Mouse (Mus musculus) heart, embryonic 14.5 days (tissue): Measurements from ENCODE around the gene Zmynd12. TPM values are rescaled to one million over a fixed set of nuclear protein-coding genes. Genes with fewer than 3 reads are reported as not detected.

Source experiments
- ATAC-seq: fragments of 200-750 bp; cut with Nextera tagmentation; 2 replicates; pipeline ENCODE4 v1.8.0; 2017; ENCODE audit warnings: low read depth, moderate TSS enrichment; ENCODE audit not compliant: insufficient number of reproducible peaks, insufficient read depth, low FRiP score
- H3K27ac ChIP-seq, 2 experiments: fragments of 200-500 bp in 1 of 2; fragments of 300-500 bp in 1 of 2; sonication (generic) in 1 of 2; replicated peaks in 1 of 2; 2 replicates each; pipeline ENCODE4 v1.5.1; 2012 to 2014; ENCODE audit warnings: low read depth in 2 of 2, low read length in 2 of 2, control low read depth in 1 of 2, mild to moderate bottlenecking in 1 of 2, mixed read lengths in 1 of 2; ENCODE audit not compliant: control insufficient read depth in 1 of 2, insufficient read depth in 1 of 2
- H3K27me3 ChIP-seq: fragments of 300-500 bp; sonication (generic); 2 replicates; pipeline ENCODE4 v1.6.1; 2014; ENCODE audit warnings: mild to moderate bottlenecking, low read length, control low read depth; ENCODE audit not compliant: control insufficient read depth, insufficient read depth
- H3K36me3 ChIP-seq: fragments of 300-500 bp; sonication (generic); 2 replicates; pipeline ENCODE4 v1.6.1; 2014; ENCODE audit warnings: mild to moderate bottlenecking, control low read depth, low read length, mixed read lengths; ENCODE audit not compliant: control insufficient read depth, insufficient read depth
- H3K4me1 ChIP-seq, 2 experiments: fragments of 200-500 bp in 1 of 2; fragments of 300-500 bp in 1 of 2; sonication (generic) in 1 of 2; 2 replicates each; pipeline ENCODE4 v1.6.1; 2012 to 2014; ENCODE audit warnings: low read length in 2 of 2, control low read depth in 1 of 2, mixed read lengths in 1 of 2; ENCODE audit not compliant: control insufficient read depth in 2 of 2, insufficient read depth in 2 of 2
- H3K4me2 ChIP-seq: fragments of 300-500 bp; sonication (generic); 2 replicates; pipeline ENCODE4 v1.6.1; 2014; ENCODE audit warnings: mild to moderate bottlenecking, low read length
- H3K4me3 ChIP-seq, 2 experiments: fragments of 200-500 bp in 1 of 2; fragments of 300-500 bp in 1 of 2; sonication (generic) in 1 of 2; 2 replicates each; pipeline ENCODE4 v1.5.1; 2012 to 2014; ENCODE audit warnings: low read length in 2 of 2, mild to moderate bottlenecking in 2 of 2, control low read depth in 1 of 2, low read depth in 1 of 2, moderate library complexity in 1 of 2; ENCODE audit not compliant: control insufficient read depth in 1 of 2, insufficient read depth in 1 of 2
- H3K9ac ChIP-seq: fragments of 300-500 bp; sonication (generic); 2 replicates; pipeline ENCODE4 v1.6.1; 2014; ENCODE audit warnings: mild to moderate bottlenecking, low read length
- H3K9me3 ChIP-seq: fragments of 300-500 bp; sonication (generic); 2 replicates; pipeline ENCODE4 v1.6.1; 2016; ENCODE audit warnings: low read length, control low read depth; ENCODE audit not compliant: control insufficient read depth
- WGBS: fragments of 180-500 bp; shearing (Covaris S2); extraction: QIAGEN DNeasy Blood & Tissue Kit; methylation state at CpG from one replicate; pipeline ENCODE4 v1.1.7; 2014; 5-methylcytosine and 5-hydroxymethylcytosine counted together
- polyA plus RNA-seq: library from polyadenylated mRNA; unstranded; fragments of >200 nt; fragmentation: Nextera tagmentation; extraction: Ambion mirVana; gene quantifications from 2 replicates; pipeline ENCODE4 v1.2.1, GENCODE M21; 2014

Gene Zmynd12
- polyA plus RNA-seq, 1 experiment from 2014 or later = 0.45 TPM

GRCm38 (mm10) chr4:119411877-119412650, 10.6 kb upstream of the Zmynd12 start:
- no peak for ATAC-seq
- peaks cover 4% of the 10 kb centered on the region; the same call in 1 of the 2 replicates for H3K9me3 ChIP-seq
- 0 out of 2 replicates have a peak overlapping the region, but pooled peaks have one; percentile 4 for H3K4me2 ChIP-seq
- WGBS = 74% methylated on average over 12 of the region's 12 CpGs
- H3K4me1 ChIP-seq = peaks cover 7 to 10% of the 10 kb centered on the region in 2 experiments; a peak in 2 of 4 replicates
- H3K27ac ChIP-seq = 0 out of 4 replicates have a peak overlapping the region, but pooled peaks of 1 of the 2 experiments have one; percentile 19
- no peaks in the 10 kb centered on the region for H3K27me3 ChIP-seq
- no peak overlapping the region for H3K4me3 ChIP-seq
- H3K36me3 ChIP-seq = no peaks in the 10 kb centered on the region
- H3K9ac ChIP-seq = no peak overlapping the region

- 0 out of 4 replicates have a peak overlapping the region, but pooled peaks of 1 of the 2 experiments have one; percentile 19 for H3K27ac ChIP-seq
- ATAC-seq = no peak
Observed at GRCm38 (mm10) chr4:119412791-119413190, 9.8 kb upstream of the Zmynd12 start.

DNA sequence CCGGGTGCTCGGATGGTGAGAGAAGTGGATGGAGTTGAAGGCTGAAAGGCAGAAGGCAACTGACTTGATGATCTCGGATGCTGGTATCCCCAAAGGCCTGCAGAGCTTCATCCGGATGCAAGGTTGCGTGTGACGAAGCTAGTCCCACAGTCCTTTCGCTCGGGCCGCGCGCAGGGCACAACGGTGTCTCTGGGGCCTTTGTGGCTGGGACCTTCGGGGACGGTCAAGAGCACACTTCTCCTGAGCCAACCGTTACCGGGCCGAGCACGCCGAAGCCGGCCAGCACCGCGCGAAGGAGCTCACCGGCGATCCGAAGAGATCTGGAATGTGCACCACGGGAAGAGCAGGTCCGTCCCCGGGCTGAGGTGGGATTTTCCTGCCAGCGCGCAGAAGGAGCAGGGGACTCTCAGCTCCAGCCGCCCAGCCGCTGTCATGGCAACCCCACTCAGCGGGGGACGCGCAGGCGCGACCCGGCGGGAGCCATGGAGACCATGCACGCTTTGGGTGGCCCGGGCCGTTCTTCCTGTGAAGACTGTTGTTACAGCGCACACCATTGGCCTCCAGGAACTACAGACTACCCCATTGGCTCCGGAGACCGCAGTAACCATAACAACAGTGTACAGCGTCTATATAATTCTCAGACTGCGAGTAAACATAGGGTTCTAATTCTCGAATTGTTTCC, 7.4 kb upstream of the Zmynd12 start, which contains the start of gene Ccdc30:
TSS of gene Ccdc30 (minus strand) at position 450 of the 682 bp plus-strand sequence.
- Histone ChIP-seq H3K4me3 (peak within 1 kb of the TSS; percentile 52 to 58), H3K9me3 (no peaks in the 10 kb centered on the region), H3K4me2 (peak within 1 kb of the TSS; percentile 85), H3K4me1 (peaks cover 7 to 24% of the 10 kb centered on the region in 2 experiments; a peak in 3 of 4 replicates), H3K36me3 (no peaks in the 10 kb centered on the region), H3K27me3 (no peaks in the 10 kb centered on the region), H3K9ac (peak within 1 kb of the TSS; percentile 66), H3K27ac (no peak within 1 kb of the TSS)
- ATAC-seq = peak; percentile 97
- WGBS = under 1% methylated on average over 49 of the region's 49 CpGs

More at GRCm38 (mm10) chr4:119412791-119413190, 9.8 kb upstream of the Zmynd12 start:
- 38% methylated on average over 6 of the region's 6 CpGs for WGBS
- Histone ChIP-seq H3K4me2 (peak overlapping the region; percentile 4; the same call in 1 of the 2 replicates), H3K9me3 (peaks cover 2% of the 10 kb centered on the region; the same call in 1 of the 2 replicates), H3K36me3 (no peaks in the 10 kb centered on the region), H3K4me1 (peaks cover 7 to 16% of the 10 kb centered on the region in 2 experiments; a peak in 3 of 4 replicates), H3K27me3 (no peaks in the 10 kb centered on the region), H3K9ac (no peak overlapping the region), H3K4me3 (no peak overlapping the region)

GRCm38 (mm10) chr4:119417270-119417669, 5.3 kb upstream of the Zmynd12 start:
- no peak for ATAC-seq
- no peaks in the 10 kb centered on the region for H3K27me3 ChIP-seq
- H3K4me2 ChIP-seq = no peak overlapping the region
- H3K9ac ChIP-seq = no peak overlapping the region
- no peak overlapping the region for H3K27ac ChIP-seq
- 77% methylated on average over 3 of the region's 3 CpGs for WGBS
- H3K9me3 ChIP-seq = no peaks in the 10 kb centered on the region
- H3K36me3 ChIP-seq = no peaks in the 10 kb centered on the region
- H3K4me3 ChIP-seq = no peak overlapping the region
- peaks cover 11 to 34% of the 10 kb centered on the region in 2 experiments for H3K4me1 ChIP-seq

GRCm38 (mm10) chr4:119417894-119418293, 4.7 kb upstream of the Zmynd12 start:
- H3K27me3 ChIP-seq = no peaks in the 10 kb centered on the region
- H3K9ac ChIP-seq = no peak overlapping the region
- H3K4me1 ChIP-seq = peaks cover 9 to 31% of the 10 kb centered on the region in 2 experiments
- H3K4me3 ChIP-seq = no peak overlapping the region
- no peaks in the 10 kb centered on the region for H3K36me3 ChIP-seq
- WGBS = 23% methylated on average over 3 of the region's 3 CpGs
- H3K27ac ChIP-seq = no peak overlapping the region; a peak in 2 of 4 replicates
- H3K9me3 ChIP-seq = no peaks in the 10 kb centered on the region
- peak overlapping the region; percentile 10; the same call in 1 of the 2 replicates for H3K4me2 ChIP-seq
- ATAC-seq = no peak

GRCm38 (mm10) chr4:119421191-119421590, 1.4 kb upstream of the Zmynd12 start:
- no peak for ATAC-seq
- WGBS = 20% methylated on average over 3 of the region's 3 CpGs

GRCm38 (mm10) chr4:119421921-119422293, 707 bp upstream of the Zmynd12 start:
- Histone ChIP-seq H3K27ac (peak overlapping the region; percentile 85 to 94), H3K36me3 (no peaks in the 10 kb centered on the region), H3K4me2 (peak overlapping the region; percentile 90), H3K4me3 (peak overlapping the region; percentile 57 to 85), H3K9me3 (no peaks in the 10 kb centered on the region), H3K27me3 (no peaks in the 10 kb centered on the region), H3K9ac (peak overlapping the region; percentile 85), H3K4me1 (peaks cover 8 to 31% of the 10 kb centered on the region in 2 experiments)
- under 1% methylated on average over 31 of the region's 31 CpGs for WGBS
- no peak for ATAC-seq

More at GRCm38 (mm10) chr4:119421191-119421590, 1.4 kb upstream of the Zmynd12 start:
- Histone ChIP-seq H3K9ac (peak overlapping the region; percentile 85), H3K9me3 (no peaks in the 10 kb centered on the region), H3K4me1 (peaks cover 8 to 31% of the 10 kb centered on the region in 2 experiments), H3K27me3 (no peaks in the 10 kb centered on the region), H3K4me2 (peak overlapping the region; percentile 90), H3K4me3 (peak overlapping the region; percentile 57 to 85), H3K36me3 (no peaks in the 10 kb centered on the region), H3K27ac (no peak overlapping the region)
